Mouse (Mus musculus) A20 (cell line): ENCODE data around the gene Nlrp4c.
"Not testable (repeated sequence)": the region's sequence is repeated elsewhere in the genome, so short reads cannot be mapped to it uniquely, and the experiment has no call there.

Experiments used
- DNase-seq: peaks from one replicate; pipeline ENCODE4 v3.0.0-alpha.2; 2011; ENCODE audit warnings: low read depth, low spot score

Nlrp4c gene

DNA sequence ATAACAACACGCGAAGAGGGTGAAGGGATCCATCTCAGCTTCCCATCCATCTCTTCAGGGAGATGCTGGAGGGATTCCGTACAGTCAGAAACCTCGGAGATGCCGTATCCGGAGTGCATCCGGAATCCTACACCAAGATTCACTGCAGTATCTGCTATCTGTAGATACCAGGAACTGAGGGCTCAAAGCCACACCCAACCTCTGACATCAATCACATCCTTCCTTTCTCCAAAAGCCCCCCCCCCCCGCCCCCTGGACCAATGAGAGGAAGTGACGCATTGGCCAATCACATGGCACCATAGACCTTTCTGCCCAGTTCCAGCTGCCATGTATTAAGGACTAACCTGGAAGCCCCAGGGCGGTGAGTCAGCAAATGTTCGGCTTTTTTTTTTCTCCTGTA is at the start of gene Nlrp4c:
Gene Nlrp4c, plus strand, starts transcription at position 301 of the 400 bp plus-strand sequence.
- no peak for DNase-seq

DNA sequence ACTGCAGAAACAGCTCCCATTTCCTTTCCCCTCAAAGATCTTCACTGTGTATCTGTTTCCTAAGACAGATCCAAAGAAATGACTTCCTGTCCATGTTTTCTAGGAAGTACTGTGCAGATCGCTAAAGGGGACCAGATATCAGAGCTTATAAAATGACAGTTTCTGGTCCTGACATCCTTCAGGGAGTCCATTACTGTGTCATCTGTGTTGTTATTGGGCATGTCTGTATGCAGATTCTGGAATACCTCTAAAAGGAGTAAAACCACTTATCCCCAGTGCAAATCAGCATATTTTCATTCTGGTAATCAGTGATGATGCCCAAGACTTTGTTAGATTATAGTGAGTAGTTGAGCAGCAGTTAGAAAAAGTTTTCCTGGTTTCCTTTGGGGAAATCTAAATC is 34.1 kb upstream of the Nlrp4c start, which contains the start of gene Vmn1r65:
Gene Vmn1r65, minus strand, starts transcription at position 101 of the 400 bp plus-strand sequence.
- DNase-seq = no peak

DNA sequence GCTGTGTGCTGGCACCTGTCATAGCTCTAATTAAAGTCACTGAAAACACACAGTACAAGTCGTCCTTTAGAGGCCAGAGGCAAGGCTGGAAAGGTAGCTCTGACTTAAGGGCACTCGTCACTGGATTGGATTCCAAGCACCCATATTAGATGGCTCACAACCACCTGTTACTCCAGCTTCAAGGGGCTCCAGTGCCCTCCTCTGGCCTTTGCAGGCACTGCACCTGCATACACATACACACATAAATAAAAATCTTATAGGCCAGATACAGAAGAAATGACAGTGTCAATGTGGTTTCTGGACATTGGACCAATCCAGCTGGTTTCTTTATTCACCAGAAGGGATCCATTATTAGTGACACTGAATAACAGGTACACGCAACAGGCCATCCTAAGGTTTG is 74.5 kb downstream of the Nlrp4c start:
- DNase-seq = peak; percentile 34

DNA sequence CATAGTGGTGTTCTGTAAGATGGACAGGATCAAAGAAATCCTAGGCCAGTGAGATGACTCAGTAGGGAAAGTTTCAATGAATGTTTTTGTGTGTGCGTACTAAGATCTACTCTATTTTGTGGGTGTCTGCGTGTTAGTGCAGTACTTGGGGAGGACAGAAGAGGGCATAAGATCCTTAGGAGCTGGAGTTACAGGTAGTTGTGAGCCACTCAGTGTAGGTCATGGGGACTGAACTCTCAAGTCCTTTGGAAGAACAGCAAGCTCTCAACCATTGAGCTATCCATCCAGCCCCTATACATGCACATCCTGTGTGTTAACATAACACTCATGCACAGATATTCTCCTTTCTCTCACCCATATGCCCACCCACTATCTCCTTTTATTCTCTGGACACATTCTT is 75.1 kb downstream of the Nlrp4c start:
- DNase-seq = peak; percentile 37

DNA sequence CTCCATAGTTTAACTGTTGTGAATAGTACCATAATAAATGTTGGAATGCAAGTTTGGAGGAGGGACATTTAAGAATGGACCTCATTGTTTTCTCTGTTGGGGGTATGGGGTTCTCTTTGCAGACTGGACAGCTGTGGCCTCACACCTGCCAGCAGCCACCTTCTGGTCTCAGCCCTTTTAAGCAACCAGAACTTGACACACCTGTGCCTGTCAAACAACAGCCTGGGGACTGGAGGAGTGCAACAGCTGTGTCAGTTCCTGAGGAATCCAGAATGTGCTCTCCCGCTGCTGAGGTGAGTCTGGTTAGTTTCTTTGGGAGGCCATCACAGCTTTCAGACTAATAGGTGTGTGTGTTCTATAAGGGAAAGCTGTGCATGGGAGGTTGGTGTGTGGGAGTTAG is 76.2 kb downstream of the Nlrp4c start:
- not testable (repeated sequence) for DNase-seq

DNA sequence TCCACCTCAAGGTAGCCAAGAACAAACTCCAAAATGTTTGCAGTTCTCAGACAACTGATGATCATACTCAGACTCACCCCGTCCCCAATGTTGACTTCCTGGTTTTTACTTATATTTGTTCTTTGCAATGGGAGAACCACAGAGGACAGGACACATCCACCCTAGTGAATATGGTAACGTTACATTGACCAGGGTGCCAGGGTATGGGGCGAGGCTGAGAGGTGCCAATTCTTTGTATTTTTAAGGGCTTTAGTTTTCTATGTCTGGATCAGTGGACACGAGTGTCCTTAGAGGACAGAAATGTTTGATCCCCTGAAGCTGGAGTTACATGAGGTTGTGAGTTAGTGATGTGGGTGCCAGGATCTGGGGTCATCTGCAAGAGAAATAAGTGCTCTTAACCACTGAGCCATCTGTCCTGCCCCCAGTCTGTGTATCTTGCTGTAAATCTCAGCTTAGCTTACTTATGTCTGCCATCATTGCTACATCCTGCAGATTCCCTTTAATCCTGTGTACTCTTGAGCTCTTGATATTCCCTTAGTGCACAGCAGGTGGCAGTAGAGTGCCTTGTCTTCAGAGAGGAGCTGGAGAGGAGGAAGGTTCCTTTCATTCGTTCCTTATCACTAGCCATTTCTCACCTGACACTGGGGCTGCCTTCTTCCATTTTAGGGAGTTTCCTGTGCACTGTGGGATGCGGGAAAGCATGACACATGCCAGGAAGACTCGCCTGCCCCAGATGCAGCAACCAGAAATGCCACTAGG is 81.9 kb downstream of the Nlrp4c start:
- peak; percentile 79 for DNase-seq

DNA sequence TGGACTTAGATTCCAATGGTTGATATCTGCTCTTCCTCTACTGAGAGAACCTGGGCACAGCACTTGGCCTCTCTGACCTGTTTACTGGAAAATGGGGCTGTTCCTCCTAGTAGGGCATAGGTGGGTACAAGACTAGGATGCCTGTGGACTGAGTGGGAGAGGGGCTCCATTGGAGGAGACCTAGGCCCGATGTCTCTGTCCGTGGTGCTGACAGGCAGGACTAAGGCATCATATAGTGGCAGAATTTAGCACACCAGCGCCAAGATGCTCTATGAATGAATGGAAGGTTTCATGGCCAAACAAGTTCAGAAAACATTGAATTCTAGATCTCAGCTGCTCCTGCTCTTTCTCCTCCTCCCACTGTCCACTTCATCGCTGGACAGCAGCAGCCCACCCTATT is 85.4 kb downstream of the Nlrp4c start:
- no peak for DNase-seq

DNA sequence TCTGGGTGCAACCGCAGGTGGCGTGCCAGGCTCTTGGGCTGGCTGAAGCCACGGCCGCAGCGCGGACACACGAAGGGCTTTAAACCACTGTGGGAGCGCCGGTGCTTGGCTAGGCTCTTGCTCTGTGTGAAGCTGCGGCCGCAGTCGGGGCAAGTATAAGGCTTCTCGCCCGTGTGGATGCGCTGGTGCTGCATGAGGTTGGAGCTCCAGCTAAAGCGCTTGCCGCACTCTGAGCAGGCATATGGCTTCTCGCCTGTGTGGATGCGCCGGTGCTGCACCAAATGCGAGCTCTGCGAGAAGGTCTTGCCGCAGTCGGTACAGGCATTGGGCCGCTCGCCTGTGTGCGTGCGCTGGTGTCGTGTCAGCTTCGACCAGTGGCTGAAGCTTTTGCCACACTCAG is 87.7 kb downstream of the Nlrp4c start:
- DNase-seq = no peak

DNA sequence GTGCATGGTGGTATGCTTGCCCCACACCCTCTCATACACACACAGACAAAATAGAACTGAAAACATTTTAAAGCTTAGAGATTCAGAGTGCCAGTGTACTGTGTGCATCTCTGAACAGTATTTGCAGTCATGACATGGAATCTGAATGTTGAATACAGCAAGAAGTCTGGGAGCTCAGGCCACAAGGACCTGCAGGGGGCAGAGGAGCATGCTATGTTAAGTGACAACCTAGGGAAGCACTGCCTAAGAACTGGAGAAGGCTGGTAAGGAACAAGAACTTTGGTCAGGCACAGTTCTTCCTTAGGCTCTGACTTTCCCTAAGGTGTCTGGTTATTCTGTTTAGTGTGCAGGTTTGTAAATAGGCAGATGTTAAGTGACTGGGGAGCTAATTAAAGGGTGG is 91.5 kb downstream of the Nlrp4c start:
- no peak for DNase-seq

DNA sequence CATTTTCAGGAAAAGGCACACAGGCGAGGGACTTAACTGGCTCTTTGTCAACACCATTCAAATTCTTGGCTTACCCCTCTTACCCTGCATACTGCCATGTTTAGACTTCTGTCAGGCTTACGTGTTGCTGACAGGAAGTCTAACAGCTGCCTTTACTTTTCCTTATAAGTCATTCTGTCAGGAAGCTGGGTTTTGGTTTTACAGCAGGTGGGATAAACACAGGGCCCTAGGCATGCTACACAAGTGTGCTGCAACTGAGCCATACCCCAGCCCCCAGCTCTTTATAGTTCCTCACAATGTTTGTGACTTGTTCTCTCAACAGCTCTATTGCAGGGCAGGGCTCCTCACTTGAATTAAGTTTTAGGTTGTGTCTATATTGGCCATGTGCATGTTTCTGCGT is 94.3 kb downstream of the Nlrp4c start:
- no peak for DNase-seq

DNA sequence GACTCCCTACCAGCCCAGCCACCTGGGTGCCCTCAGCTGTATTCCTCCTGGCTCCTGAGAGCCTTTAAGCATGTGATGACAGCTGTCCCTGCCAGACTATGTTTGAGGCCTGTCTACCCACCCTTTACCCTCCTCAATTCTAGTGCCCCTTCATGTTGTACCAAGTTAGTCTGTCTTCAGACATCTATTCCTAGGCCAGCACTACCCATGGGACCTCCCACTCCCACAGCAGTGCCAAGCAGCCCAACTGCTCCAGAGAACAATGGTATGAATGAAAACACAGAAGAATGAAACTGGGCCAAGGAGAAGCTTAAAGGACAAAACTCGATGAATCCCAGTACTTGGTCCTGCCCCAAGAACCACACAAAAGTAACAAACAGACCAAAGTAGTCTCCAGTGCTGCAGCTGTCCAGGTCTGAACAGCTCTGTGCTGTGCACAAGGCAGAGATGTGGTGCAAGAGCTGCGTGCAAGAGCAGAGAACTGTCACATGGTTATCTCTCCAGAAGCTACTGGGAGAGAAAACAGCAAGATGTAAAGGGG is 99.1 kb downstream of the Nlrp4c start:
- DNase-seq = no peak

DNA sequence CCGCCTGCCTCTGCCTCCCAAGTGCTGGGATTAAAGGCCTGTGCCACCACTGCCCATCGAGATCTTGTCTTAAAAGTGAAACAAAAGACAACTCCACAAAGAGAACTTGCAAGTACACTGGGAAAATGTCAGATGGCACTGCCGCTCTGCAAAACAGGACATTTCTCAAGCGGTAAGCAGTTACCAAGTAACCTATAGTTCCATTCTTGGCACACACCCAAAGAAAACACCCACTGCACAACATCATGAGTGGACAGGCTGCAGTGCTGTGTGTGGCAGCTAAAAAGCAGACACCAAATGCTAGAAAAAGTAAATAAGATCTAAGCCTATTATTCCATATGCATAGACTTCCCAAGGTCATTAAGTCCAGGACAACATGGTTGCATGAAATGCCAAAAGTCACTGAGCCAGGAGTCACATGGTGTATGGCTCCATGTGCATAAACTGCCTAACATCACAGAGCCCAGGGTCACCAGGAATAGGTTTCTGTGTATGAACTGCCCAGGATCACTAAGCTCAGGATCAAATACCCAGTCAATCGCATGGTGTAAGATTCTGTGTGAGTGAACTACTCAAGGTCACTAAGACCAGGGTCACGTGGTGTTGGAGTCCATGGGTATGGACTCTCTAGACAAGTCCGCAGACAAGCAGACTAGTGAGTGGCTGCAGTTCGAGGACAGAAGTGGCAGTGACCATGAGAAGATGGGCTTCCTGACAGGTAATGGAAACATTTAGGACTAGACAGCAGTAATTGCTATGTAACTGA is 100.6 kb downstream of the Nlrp4c start:
- no peak for DNase-seq

DNA sequence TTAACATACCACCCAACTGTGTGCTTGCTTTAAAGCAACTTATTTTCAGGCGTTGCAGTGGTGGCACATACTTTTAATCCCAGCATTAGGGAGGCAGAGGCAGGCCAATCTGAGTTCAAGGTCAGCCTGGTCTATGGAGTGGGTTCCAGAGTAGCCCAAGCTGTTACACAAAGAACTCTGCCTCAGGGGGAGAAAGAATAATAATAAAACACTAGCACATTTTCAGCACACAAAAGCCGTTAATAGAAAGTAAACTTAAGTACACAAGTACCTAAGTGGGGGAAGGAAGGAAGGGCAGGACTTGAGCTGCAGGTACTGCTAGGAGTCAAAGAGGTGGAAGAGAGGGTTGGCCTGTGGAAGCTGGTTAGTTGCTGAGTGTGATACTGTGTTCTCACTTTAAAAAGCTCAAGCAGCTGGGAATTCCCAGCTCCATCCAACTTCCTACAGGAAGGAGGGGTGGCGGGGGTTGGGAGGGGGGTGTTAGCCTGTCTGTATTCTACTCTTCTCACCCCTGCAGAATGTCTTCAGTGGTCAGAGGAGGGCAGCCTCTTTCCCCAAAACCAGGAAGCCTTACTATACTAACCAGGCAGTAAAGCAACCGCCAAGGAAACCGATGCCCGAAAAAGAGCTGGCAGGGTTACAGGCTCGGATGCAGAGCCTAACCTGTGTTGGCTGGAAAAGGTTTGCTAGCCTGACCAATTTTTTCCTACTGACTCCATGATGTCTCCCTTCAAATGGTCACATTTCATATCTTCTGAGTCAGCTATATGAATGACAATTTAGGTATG is 101.4 kb downstream of the Nlrp4c start:
- no peak for DNase-seq

DNA sequence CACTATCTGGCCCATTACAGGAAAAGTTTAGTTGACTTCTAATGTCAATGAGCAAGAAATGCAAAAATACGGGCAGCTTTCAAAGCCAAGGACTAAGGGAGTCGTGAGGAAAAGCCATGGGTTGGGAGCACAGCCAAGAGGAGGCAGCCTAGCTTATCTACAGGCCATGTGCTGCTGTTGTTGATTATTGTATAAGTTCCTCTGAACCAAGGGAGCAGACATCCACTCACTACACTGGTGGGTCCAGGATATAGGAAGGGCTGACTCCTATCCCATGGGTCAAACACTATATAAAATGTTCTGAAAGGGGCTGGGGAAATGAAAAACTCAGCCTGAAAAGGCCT is 102.0 kb downstream of the Nlrp4c start:
- DNase-seq = no peak

DNA sequence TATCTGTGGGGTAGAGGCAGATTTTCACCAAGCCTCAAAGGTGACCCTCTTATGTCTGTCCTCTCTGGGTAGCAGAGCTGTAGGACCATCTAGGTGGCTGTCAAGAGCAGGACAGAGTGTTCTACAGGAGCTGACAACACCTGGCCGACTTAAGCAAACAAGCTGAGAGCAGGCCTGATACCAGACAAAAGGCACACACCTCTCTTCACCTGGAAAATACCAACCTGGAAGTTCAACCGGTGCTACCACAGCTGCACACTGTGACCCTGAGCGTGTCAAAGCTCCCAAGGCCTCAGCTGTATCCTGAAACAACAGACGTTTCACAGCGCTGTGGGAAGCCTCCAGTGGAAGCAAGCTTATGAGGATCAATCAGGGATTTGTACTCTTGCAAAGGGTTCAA is 102.7 kb downstream of the Nlrp4c start:
- DNase-seq = no peak

DNA sequence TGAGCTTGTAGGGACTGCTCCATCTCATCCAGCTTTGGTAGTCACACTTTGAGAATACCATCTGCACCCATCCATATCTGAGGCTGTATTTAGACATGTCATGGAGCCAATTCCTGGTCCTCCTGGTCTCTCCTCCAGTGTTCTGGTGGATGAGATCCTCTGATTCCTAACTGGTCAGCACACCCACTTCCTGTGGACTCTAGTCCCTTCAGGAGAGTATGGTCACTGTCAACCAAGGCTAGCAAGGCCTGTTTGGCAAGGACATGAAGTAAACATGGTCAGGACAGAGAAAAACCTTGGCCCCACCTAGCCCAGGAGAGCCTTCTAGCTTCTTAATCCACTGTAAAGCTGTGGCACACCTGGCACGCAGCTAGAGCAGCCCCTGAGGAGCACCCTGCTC is 106.3 kb downstream of the Nlrp4c start:
- no peak for DNase-seq

DNA sequence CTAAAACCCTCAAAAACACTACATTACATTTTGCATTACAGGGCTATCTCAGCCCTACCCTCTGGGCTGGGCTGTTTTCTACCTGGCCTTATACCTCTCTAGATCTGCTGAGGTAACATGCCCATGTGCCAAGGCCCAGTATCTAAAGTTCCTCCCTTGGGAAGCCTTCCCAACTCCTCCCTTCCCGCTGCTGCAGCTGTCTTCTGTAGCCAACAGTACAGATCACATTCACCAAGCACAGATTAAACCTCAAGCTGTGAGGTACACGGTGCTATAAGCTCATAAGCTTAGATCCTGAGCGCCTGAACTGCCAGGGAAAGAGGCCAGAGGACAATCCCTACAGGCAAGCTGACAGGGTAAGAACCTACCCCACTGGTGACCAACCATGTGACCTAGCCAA is 107.1 kb downstream of the Nlrp4c start:
- DNase-seq = no peak

DNA sequence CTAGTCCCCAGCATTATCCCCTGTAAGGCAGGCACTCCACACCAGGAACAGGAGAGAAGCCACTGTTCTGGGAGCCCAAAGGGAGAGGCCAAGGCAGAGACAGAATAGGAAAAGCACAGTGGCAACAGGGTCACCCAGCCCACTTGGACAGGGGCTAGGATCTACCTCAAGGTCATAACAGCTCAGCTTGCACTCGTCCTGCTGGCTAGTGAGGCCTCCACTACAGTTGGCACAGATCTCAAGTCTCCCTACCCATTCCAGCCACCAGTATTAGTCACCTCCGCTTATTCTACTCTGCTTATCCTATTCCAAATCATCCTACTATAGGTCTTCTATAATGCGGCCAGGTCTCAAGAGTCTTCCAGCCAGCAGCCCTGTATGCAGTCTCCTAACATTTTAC is 108.2 kb downstream of the Nlrp4c start:
- DNase-seq = no peak

DNA sequence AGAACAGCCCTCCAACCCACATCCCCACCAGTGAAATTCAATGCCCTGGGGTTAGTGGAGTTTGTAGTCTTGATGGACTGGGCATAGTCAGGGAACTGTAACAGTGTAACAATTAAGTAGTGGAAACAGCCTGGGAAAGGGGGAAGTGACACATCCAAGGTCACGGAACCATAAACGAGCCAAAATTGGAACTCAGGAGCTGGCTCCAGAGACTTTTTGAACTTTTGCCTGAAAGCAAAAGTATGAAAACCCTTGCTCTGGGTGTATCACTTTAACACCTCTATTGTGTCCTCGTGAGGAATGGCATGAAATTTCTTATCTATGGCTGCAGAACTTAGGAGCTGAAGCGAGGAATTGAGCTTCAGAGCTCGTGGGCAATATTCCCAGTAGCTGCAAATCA is 109.2 kb downstream of the Nlrp4c start:
- DNase-seq = no peak
